Mouse (Mus musculus): Measurements from ENCODE around the gene Kcnn3. TPM values are rescaled to one million over a fixed set of nuclear protein-coding genes. Genes with fewer than 3 reads are reported as not detected.

Kcnn3 gene
- polyA plus RNA-seq, 1 experiment from 2014 or later: 4.0 TPM

- H3K4me1 ChIP-seq (ENCODE audit: control insufficient read depth, insufficient read depth, low read length): peaks cover 9% of the 10 kb centered on the region; the same call in 1 of the 2 replicates
- no peaks in the 10 kb centered on the region; the same call in 1 of the 2 replicates for H3K27me3 ChIP-seq (ENCODE audit: control insufficient read depth, insufficient read depth, low read length)
- H3K9ac ChIP-seq (ENCODE audit: low read length): no peak overlapping the region
- H3K4me3 ChIP-seq (ENCODE audit: low read length): no peak overlapping the region
- ATAC-seq (replicated peaks; ENCODE audit: extremely low read depth, insufficient read depth, low FRiP score): no peak
- H3K36me3 ChIP-seq (ENCODE audit: control insufficient read depth, insufficient read depth): no peaks in the 10 kb centered on the region
- no peak overlapping the region for H3K4me2 ChIP-seq (ENCODE audit: low read depth, low read length)
- WGBS: 50% methylated on average over 20 of the region's 20 CpGs
- H3K9me3 ChIP-seq (replicated peaks; ENCODE audit: control insufficient read depth, low read length): no peaks in the 10 kb centered on the region
- no peak overlapping the region for H3K27ac ChIP-seq (ENCODE audit: low read length)
Observed at GRCm38 (mm10) chr3:89486916-89487702, 32.9 kb upstream of the Kcnn3 start.

GRCm38 (mm10) chr3:89490790-89491189, 29.2 kb upstream of the Kcnn3 start:
- H3K27me3 ChIP-seq (ENCODE audit: control insufficient read depth, insufficient read depth, low read length): no peaks in the 10 kb centered on the region; the same call in 1 of the 2 replicates
- 88% methylated on average over 3 of the region's 3 CpGs for WGBS
- no peak overlapping the region for H3K9ac ChIP-seq (ENCODE audit: low read length)
- no peaks in the 10 kb centered on the region for H3K9me3 ChIP-seq (replicated peaks; ENCODE audit: control insufficient read depth, low read length)
- no peak overlapping the region for H3K4me2 ChIP-seq (ENCODE audit: low read depth, low read length)
- no peak for ATAC-seq (replicated peaks; ENCODE audit: extremely low read depth, insufficient read depth, low FRiP score)
- no peak overlapping the region for H3K4me3 ChIP-seq (ENCODE audit: low read length)
- H3K36me3 ChIP-seq (ENCODE audit: control insufficient read depth, insufficient read depth): no peaks in the 10 kb centered on the region
- H3K4me1 ChIP-seq (ENCODE audit: control insufficient read depth, insufficient read depth, low read length): peaks cover 5% of the 10 kb centered on the region; the same call in 1 of the 2 replicates
- H3K27ac ChIP-seq (ENCODE audit: low read length): no peak overlapping the region

GRCm38 (mm10) chr3:89491559-89491958, 28.4 kb upstream of the Kcnn3 start:
- no peak for ATAC-seq (replicated peaks; ENCODE audit: extremely low read depth, insufficient read depth, low FRiP score)
- no peak overlapping the region for H3K4me2 ChIP-seq (ENCODE audit: low read depth, low read length)
- WGBS: 83% methylated on average over 5 of the region's 5 CpGs

GRCm38 (mm10) chr3:89492701-89493151, 27.2 kb upstream of the Kcnn3 start:
- no peak for ATAC-seq (replicated peaks; ENCODE audit: extremely low read depth, insufficient read depth, low FRiP score)
- no peaks in the 10 kb centered on the region for H3K36me3 ChIP-seq (ENCODE audit: control insufficient read depth, insufficient read depth)
- 42% methylated on average over 8 of the region's 8 CpGs for WGBS
- no peak overlapping the region for H3K4me2 ChIP-seq (ENCODE audit: low read depth, low read length)
- H3K9me3 ChIP-seq (replicated peaks; ENCODE audit: control insufficient read depth, low read length): no peaks in the 10 kb centered on the region
- H3K27ac ChIP-seq (ENCODE audit: low read length): no peak overlapping the region
- H3K27me3 ChIP-seq (ENCODE audit: control insufficient read depth, insufficient read depth, low read length): no peaks in the 10 kb centered on the region; the same call in 1 of the 2 replicates
- no peak overlapping the region for H3K9ac ChIP-seq (ENCODE audit: low read length)
- no peaks in the 10 kb centered on the region for H3K4me1 ChIP-seq (ENCODE audit: control insufficient read depth, insufficient read depth, low read length)
- H3K4me3 ChIP-seq (ENCODE audit: low read length): no peak overlapping the region

More at GRCm38 (mm10) chr3:89491559-89491958, 28.4 kb upstream of the Kcnn3 start:
- Histone ChIP-seq H3K4me3 (ENCODE audit: low read length) (no peak overlapping the region), H3K27ac (ENCODE audit: low read length) (no peak overlapping the region), H3K27me3 (ENCODE audit: control insufficient read depth, insufficient read depth, low read length) (no peaks in the 10 kb centered on the region; the same call in 1 of the 2 replicates), H3K36me3 (ENCODE audit: control insufficient read depth, insufficient read depth) (no peaks in the 10 kb centered on the region), H3K9ac (ENCODE audit: low read length) (no peak overlapping the region), H3K9me3 (replicated peaks; ENCODE audit: control insufficient read depth, low read length) (no peaks in the 10 kb centered on the region), H3K4me1 (ENCODE audit: control insufficient read depth, insufficient read depth, low read length) (peaks cover 5% of the 10 kb centered on the region; the same call in 1 of the 2 replicates)

GRCm38 (mm10) chr3:89494630-89495029, 25.3 kb upstream of the Kcnn3 start:
- no peak overlapping the region for H3K4me3 ChIP-seq (ENCODE audit: low read length)
- WGBS: 83% methylated on average over 5 of the region's 5 CpGs
- H3K27ac ChIP-seq (ENCODE audit: low read length): no peak overlapping the region
- H3K36me3 ChIP-seq (ENCODE audit: control insufficient read depth, insufficient read depth): no peaks in the 10 kb centered on the region
- no peaks in the 10 kb centered on the region; the same call in 1 of the 2 replicates for H3K27me3 ChIP-seq (ENCODE audit: control insufficient read depth, insufficient read depth, low read length)
- H3K9me3 ChIP-seq (replicated peaks; ENCODE audit: control insufficient read depth, low read length): no peaks in the 10 kb centered on the region
- H3K4me2 ChIP-seq (ENCODE audit: low read depth, low read length): no peak overlapping the region
- ATAC-seq (replicated peaks; ENCODE audit: extremely low read depth, insufficient read depth, low FRiP score): no peak
- no peaks in the 10 kb centered on the region for H3K4me1 ChIP-seq (ENCODE audit: control insufficient read depth, insufficient read depth, low read length)
- H3K9ac ChIP-seq (ENCODE audit: low read length): no peak overlapping the region

- Histone ChIP-seq H3K4me1 (ENCODE audit: control insufficient read depth, insufficient read depth, low read length) (no peaks in the 10 kb centered on the region), H3K4me3 (ENCODE audit: low read length) (no peak overlapping the region), H3K9ac (ENCODE audit: low read length) (no peak overlapping the region), H3K4me2 (ENCODE audit: low read depth, low read length) (no peak overlapping the region), H3K36me3 (ENCODE audit: control insufficient read depth, insufficient read depth) (no peaks in the 10 kb centered on the region), H3K27me3 (ENCODE audit: control insufficient read depth, insufficient read depth, low read length) (no peaks in the 10 kb centered on the region), H3K27ac (ENCODE audit: low read length) (no peak overlapping the region), H3K9me3 (replicated peaks; ENCODE audit: control insufficient read depth, low read length) (no peaks in the 10 kb centered on the region)
- no peak for ATAC-seq (replicated peaks; ENCODE audit: extremely low read depth, insufficient read depth, low FRiP score)
- WGBS: 65% methylated on average over 3 of the region's 3 CpGs
Observed at GRCm38 (mm10) chr3:89496366-89496765, 23.6 kb upstream of the Kcnn3 start.

- no peak for ATAC-seq (replicated peaks; ENCODE audit: extremely low read depth, insufficient read depth, low FRiP score)
- no peak overlapping the region for H3K27ac ChIP-seq (ENCODE audit: low read length)
- H3K27me3 ChIP-seq (ENCODE audit: control insufficient read depth, insufficient read depth, low read length): no peaks in the 10 kb centered on the region
- WGBS: 51% methylated on average over 7 of the region's 7 CpGs
- no peak overlapping the region for H3K4me2 ChIP-seq (ENCODE audit: low read depth, low read length)
- no peaks in the 10 kb centered on the region for H3K4me1 ChIP-seq (ENCODE audit: control insufficient read depth, insufficient read depth, low read length)
- no peak overlapping the region for H3K4me3 ChIP-seq (ENCODE audit: low read length)
- H3K36me3 ChIP-seq (ENCODE audit: control insufficient read depth, insufficient read depth): no peaks in the 10 kb centered on the region
- no peak overlapping the region for H3K9ac ChIP-seq (ENCODE audit: low read length)
- no peaks in the 10 kb centered on the region for H3K9me3 ChIP-seq (replicated peaks; ENCODE audit: control insufficient read depth, low read length)
Observed at GRCm38 (mm10) chr3:89499696-89500095, 20.3 kb upstream of the Kcnn3 start.

- H3K36me3 ChIP-seq (ENCODE audit: control insufficient read depth, insufficient read depth): no peaks in the 10 kb centered on the region
- no peak for ATAC-seq (replicated peaks; ENCODE audit: extremely low read depth, insufficient read depth, low FRiP score)
- no peak overlapping the region for H3K4me3 ChIP-seq (ENCODE audit: low read length)
- H3K4me2 ChIP-seq (ENCODE audit: low read depth, low read length): no peak overlapping the region
- H3K9me3 ChIP-seq (replicated peaks; ENCODE audit: control insufficient read depth, low read length): no peaks in the 10 kb centered on the region
- H3K9ac ChIP-seq (ENCODE audit: low read length): no peak overlapping the region
- peaks cover 5% of the 10 kb centered on the region; the same call in 1 of the 2 replicates for H3K27me3 ChIP-seq (ENCODE audit: control insufficient read depth, insufficient read depth, low read length)
- H3K27ac ChIP-seq (ENCODE audit: low read length): no peak overlapping the region
- H3K4me1 ChIP-seq (ENCODE audit: control insufficient read depth, insufficient read depth, low read length): no peaks in the 10 kb centered on the region
Observed at GRCm38 (mm10) chr3:89501486-89501885, 18.5 kb upstream of the Kcnn3 start.

GRCm38 (mm10) chr3:89502551-89502950, 17.4 kb upstream of the Kcnn3 start:
- Histone ChIP-seq H3K27me3 (ENCODE audit: control insufficient read depth, insufficient read depth, low read length) (peaks cover 14% of the 10 kb centered on the region; the same call in 1 of the 2 replicates), H3K36me3 (ENCODE audit: control insufficient read depth, insufficient read depth) (no peaks in the 10 kb centered on the region), H3K9me3 (replicated peaks; ENCODE audit: control insufficient read depth, low read length) (no peaks in the 10 kb centered on the region), H3K4me1 (ENCODE audit: control insufficient read depth, insufficient read depth, low read length) (no peaks in the 10 kb centered on the region), H3K4me3 (ENCODE audit: low read length) (no peak overlapping the region), H3K9ac (ENCODE audit: low read length) (no peak overlapping the region), H3K4me2 (ENCODE audit: low read depth, low read length) (no peak overlapping the region), H3K27ac (ENCODE audit: low read length) (no peak overlapping the region)
- ATAC-seq (replicated peaks; ENCODE audit: extremely low read depth, insufficient read depth, low FRiP score): no peak
- WGBS: 63% methylated on average over 7 of the region's 7 CpGs
